Mouse (Mus musculus) frontal cortex, adult 2 months (tissue): ENCODE data around the gene Glud1. TPM values are rescaled to one million over a fixed set of nuclear protein-coding genes. Genes with fewer than 3 reads are reported as not detected.

Experiments
- DNase-seq, 2 experiments: peaks; one replicate each; pipeline ENCODE4 v3.0.0; 2022; ENCODE audit warnings: low spot score in 1 of 2; ENCODE audit errors: extremely low spot score in 1 of 2
- polyA plus RNA-seq: library from polyadenylated mRNA; depleted of rRNA; stranded (reverse); fragments of >200 nt; gene quantifications from 2 replicates; pipeline ENCODE4 v1.2.3, GENCODE M21; 2012; rRNA removed

The Glud1 gene
- polyA plus RNA-seq, 1 experiment, result 196 TPM

GRCm38 (mm10) chr14:34374577-34374976 lies 64.0 kb downstream of the Glud1 start, which contains the start of gene Sncg:
Gene Sncg, minus strand, starts transcription at chr14:34374789.
- no peak for DNase-seq

DNA sequence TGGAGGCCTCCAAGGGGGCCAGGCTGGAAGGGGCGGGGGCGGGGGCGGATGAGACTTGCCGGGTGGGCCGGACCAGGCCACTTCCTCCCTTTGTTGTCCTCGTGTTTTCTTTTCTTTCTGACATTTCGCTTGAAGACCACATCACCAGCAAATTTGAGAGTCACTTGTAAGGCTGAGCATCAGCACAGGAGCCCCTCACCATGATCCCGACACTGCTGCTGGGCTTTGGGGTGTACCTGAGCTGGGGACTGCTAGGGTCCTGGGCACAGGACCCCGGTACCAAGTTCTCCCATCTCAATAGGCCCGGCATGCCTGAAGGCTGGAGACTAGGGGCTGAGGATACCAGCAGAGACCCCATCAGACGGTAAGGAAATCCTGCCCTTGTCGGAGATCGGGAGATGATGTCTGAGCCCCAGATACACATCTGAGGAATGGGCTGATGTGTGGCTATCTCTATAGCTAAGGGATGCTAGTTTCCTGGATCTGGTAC lies 64.9 kb downstream of the Glud1 start, which contains the start of gene Mmrn2:
Mmrn2 (plus strand) TSS at position 51 of the 490 bp plus-strand sequence.
- DNase-seq, result no peak

GRCm38 (mm10) chr14:34375941-34376340 lies 65.4 kb downstream of the Glud1 start:
- no peak for DNase-seq

DNA sequence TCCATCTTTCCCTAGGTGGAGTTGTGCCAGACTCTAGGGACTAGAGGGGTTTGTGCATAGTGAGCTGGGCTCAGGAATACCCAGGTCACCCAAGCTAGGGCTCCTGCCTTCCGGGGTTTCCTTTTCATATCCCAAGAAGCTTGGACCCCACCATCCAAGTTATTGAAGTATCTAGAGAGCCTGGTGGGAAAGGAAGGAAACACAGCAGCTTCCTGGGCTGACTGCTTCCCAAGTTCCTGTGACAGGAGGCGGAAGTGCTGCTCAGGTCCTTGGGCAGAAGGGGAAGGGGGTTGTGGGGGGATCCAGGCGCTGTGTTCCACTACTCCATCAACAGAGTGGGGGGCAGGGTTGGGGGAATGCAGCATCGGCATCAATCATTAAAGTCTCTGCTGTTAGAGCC lies 66.6 kb downstream of the Glud1 start:
- DNase-seq, result no peak

- no peak for DNase-seq
Observed at GRCm38 (mm10) chr14:34378560-34379331, 68.2 kb downstream of the Glud1 start.

DNA sequence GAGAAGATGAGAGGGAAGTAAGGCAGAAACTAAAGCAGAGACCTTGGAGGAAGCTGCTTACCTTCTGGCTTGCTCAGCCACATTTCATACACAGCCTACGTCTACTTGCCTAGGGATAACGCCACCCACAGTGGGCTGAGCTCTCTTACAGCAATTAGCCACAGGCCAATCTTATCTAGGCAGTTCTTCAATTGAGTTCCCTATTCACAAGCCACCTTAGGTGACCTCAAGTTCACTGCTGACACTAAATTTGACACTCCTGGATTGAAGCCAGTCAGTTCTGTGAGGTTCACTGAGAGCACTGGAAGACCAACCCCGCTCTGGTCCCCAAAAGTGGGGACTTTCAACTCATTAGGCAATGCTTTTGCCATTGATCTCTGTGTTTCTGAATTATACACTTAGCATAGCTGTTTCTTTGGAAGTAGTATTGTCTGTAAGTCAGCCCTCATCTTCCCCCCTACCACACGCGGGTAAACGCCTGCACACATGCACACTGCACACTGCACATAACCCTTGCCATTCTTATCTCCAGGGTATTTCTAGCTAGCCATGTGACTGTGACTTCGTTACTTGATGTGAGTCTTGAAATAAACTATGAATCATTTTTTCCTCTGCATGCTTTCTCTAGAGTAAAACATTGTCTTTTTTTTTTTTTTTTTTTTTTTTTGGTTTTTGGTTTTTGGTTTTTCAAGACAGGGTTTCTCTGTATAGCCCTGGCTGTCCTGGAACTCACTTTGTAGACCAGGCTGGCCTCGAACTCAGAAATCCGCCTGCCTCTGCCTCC lies 72.6 kb downstream of the Glud1 start:
- no peak for DNase-seq

DNA sequence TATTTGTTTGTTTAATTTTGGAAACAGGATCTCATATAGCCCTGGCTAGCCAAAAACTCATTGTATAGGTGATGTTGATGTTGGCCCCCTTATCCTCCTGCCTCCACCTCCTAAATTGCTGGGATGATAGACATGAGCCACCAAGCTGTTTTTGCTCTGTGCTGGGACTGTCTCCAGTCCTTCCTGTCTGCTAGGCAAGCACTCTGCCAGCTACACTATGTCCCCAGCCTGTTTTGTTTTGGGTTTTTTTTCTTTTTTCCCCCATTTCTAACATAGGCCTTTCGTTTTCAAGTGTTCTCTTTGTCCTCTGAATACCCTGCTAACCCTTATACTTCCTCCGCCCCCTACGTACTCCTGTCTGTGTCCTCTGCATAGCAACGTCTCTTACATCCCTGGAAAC lies 82.8 kb downstream of the Glud1 start:
- no peak for DNase-seq

Other genes with a start within 250 kb of the Glud1 start
- gene Anxa8, start 224.7 kb upstream of the Glud1 start, polyA plus RNA-seq, result 0.32 and 0.36 TPM in 2 replicates
- not detected in 2 replicates for gene A630023A22Rik, start 208.0 kb upstream of the Glud1 start, polyA plus RNA-seq
- not detected in 2 replicates for gene Npy4r, start 158.2 kb upstream of the Glud1 start, polyA plus RNA-seq
- gene Gprin2, start 109.1 kb upstream of the Glud1 start, polyA plus RNA-seq, result 1.1 and 1.2 TPM in 2 replicates
- gene Syt15, start 91.1 kb upstream of the Glud1 start, polyA plus RNA-seq, result 1.1 and 1.3 TPM in 2 replicates
- gene Shld2, start 234 bp upstream of the Glud1 start, polyA plus RNA-seq, result 3.8 and 4.7 TPM in 2 replicates
- not detected in 2 replicates for gene Fam25c, start 44.7 kb downstream of the Glud1 start, polyA plus RNA-seq
- gene Sncg, start 64.1 kb downstream of the Glud1 start, polyA plus RNA-seq, result 7.6 and 10.5 TPM in 2 replicates
- 2.9 and 3.2 TPM in 2 replicates for gene Mmrn2, start 64.7 kb downstream of the Glud1 start, polyA plus RNA-seq
- 23.8 and 28.0 TPM in 2 replicates for gene Bmpr1a, start 192.6 kb downstream of the Glud1 start, polyA plus RNA-seq
- gene 9230112D13Rik, start 212.1 kb downstream of the Glud1 start, polyA plus RNA-seq, result not detected in 2 replicates